8 mouse cellular contexts compared by ENCODE assay signal in genomic region chr10:5921771-5922170, GRCm38 (mm10). TPM values are rescaled to one million over a fixed set of nuclear protein-coding genes. Genes with fewer than 3 reads are reported as not detected.
A peak's percentile ranks its signal among the peaks of the same experiment; 100 is the strongest.
DNase-seq lines count a peak whose midpoint lies in the region; ATAC-seq and TF ChIP-seq lines count a peak whose summit lies in the region.

No protein-coding gene starts in this region.

- no peaks in the 10 kb centered on the region for H3K9me3 ChIP-seq in kidney, embryonic 14.5 days (ENCODE audit: control insufficient read depth, low read length)
- no peaks in the 10 kb centered on the region for H3K9me3 ChIP-seq in forebrain, embryonic 14.5 days (replicated peaks; ENCODE audit: control insufficient read depth, low read length)
- H3K9me3 ChIP-seq in liver, embryonic 13.5 days (replicated peaks), result no peaks in the 10 kb centered on the region
- H3K9me3 ChIP-seq in stomach, postnatal 0 days (ENCODE audit: control insufficient read depth, low read length), result no peaks in the 10 kb centered on the region

- 0% methylated on average over 31 of the region's 31 CpGs for WGBS in kidney, embryonic 14.5 days
- 1% methylated on average over 27 of the region's 31 CpGs for WGBS in forebrain, embryonic 14.5 days
- WGBS in liver, embryonic 13.5 days (ENCODE audit: insufficient replicate concordance), result 3% methylated on average over 31 of the region's 31 CpGs
- 1% methylated on average over 31 of the region's 31 CpGs for WGBS in stomach, postnatal 0 days

- no peak for DNase-seq in kidney, adult 11 months
- no peak for DNase-seq in forebrain, embryonic 14.5 days (ENCODE audit: low spot score)
- no peak for DNase-seq in liver, embryonic 13.5 days
- peak; percentile 19 for DNase-seq in stomach, postnatal 0 days (ENCODE audit: low spot score)
- no peak for DNase-seq in thymus, postnatal 25 days

- no peak for TF ChIP-seq EP300 in stomach, postnatal 0 days (optimal IDR thresholded peaks at IDR 0.05)

- peak; percentile 43; the same call in 1 of the 2 replicates for ATAC-seq in kidney, embryonic 14.5 days (ENCODE audit: low FRiP score, low TSS enrichment)
- ATAC-seq in forebrain, embryonic 14.5 days, result peak; percentile 58
- no peak for ATAC-seq in liver, embryonic 13.5 days (ENCODE audit: low read depth)
- ATAC-seq in stomach, postnatal 0 days (ENCODE audit: low FRiP score, low TSS enrichment), result peak; percentile 49; the same call in 1 of the 2 replicates
- ATAC-seq in granulocyte monocyte progenitor cell, adult 5-6 weeks (replicated peaks; ENCODE audit: poor library complexity, severe bottlenecking), result no peak

- no peak overlapping the region for H3K27ac ChIP-seq in kidney, embryonic 14.5 days (ENCODE audit: low read depth, low read length)
- H3K27ac ChIP-seq in brown adipose tissue, adult 24 weeks (replicated peaks; ENCODE audit: low read depth, low read length), result no peak overlapping the region
- H3K27ac ChIP-seq in forebrain, embryonic 14.5 days (ENCODE audit: low read depth, low read length), result peak overlapping the region; percentile 9; the same call in 1 of the 2 replicates
- H3K27ac ChIP-seq in liver, embryonic 13.5 days, result no peak overlapping the region
- H3K27ac ChIP-seq in stomach, postnatal 0 days (replicated peaks), result no peak overlapping the region

- H3K4me1 ChIP-seq in kidney, embryonic 14.5 days (ENCODE audit: control insufficient read depth, insufficient read depth, low read length), result no peaks in the 10 kb centered on the region
- no peaks in the 10 kb centered on the region for H3K4me1 ChIP-seq in brown adipose tissue, adult 24 weeks (ENCODE audit: control insufficient read depth, insufficient read depth, insufficient read length, low read length)
- no peaks in the 10 kb centered on the region for H3K4me1 ChIP-seq in forebrain, embryonic 14.5 days (ENCODE audit: control insufficient read depth, insufficient read depth, low read length)
- H3K4me1 ChIP-seq in liver, embryonic 13.5 days (replicated peaks), result peaks cover 3% of the 10 kb centered on the region; the same call in 1 of the 2 replicates
- no peaks in the 10 kb centered on the region for H3K4me1 ChIP-seq in stomach, postnatal 0 days (replicated peaks; ENCODE audit: control insufficient read depth, insufficient read depth)

- peak overlapping the region; percentile 100 for H3K4me2 ChIP-seq in kidney, embryonic 14.5 days (replicated peaks; ENCODE audit: low read depth, low read length)
- peak overlapping the region; percentile 89 for H3K4me2 ChIP-seq in forebrain, embryonic 14.5 days (ENCODE audit: low read length)
- H3K4me2 ChIP-seq in liver, embryonic 13.5 days, result peak overlapping the region; percentile 63
- H3K4me2 ChIP-seq in stomach, postnatal 0 days (replicated peaks; ENCODE audit: low read depth), result peak overlapping the region; percentile 95

- H3K36me3 ChIP-seq in kidney, embryonic 14.5 days (ENCODE audit: control insufficient read depth, insufficient read depth, low read length), result no peaks in the 10 kb centered on the region
- H3K36me3 ChIP-seq in forebrain, embryonic 14.5 days (ENCODE audit: control insufficient read depth, insufficient read depth, low read length), result no peaks in the 10 kb centered on the region
- H3K36me3 ChIP-seq in liver, embryonic 13.5 days, result no peaks in the 10 kb centered on the region
- H3K36me3 ChIP-seq in stomach, postnatal 0 days (ENCODE audit: control insufficient read depth, insufficient read depth, low read length), result no peaks in the 10 kb centered on the region

- peak overlapping the region; percentile 51; the same call in 1 of the 2 replicates for H3K9ac ChIP-seq in kidney, embryonic 14.5 days (ENCODE audit: low read depth, low read length)
- H3K9ac ChIP-seq in forebrain, embryonic 14.5 days (ENCODE audit: low read length), result peak overlapping the region; percentile 80
- H3K9ac ChIP-seq in liver, embryonic 13.5 days, result no peak overlapping the region
- peak overlapping the region; percentile 55 for H3K9ac ChIP-seq in stomach, postnatal 0 days (ENCODE audit: low read length)

- no peak for TF ChIP-seq CTCF in stomach, postnatal 0 days (IDR thresholded peaks at IDR 0.05; ENCODE audit: low read depth)

- peak overlapping the region; percentile 67 for H3K4me3 ChIP-seq in kidney, embryonic 14.5 days (ENCODE audit: low read length)
- peak overlapping the region; percentile 32 for H3K4me3 ChIP-seq in brown adipose tissue, adult 24 weeks (ENCODE audit: insufficient read depth, low read depth, low read length)
- H3K4me3 ChIP-seq in forebrain, embryonic 14.5 days (ENCODE audit: low read depth, low read length), result peak overlapping the region; percentile 72
- H3K4me3 ChIP-seq in liver, embryonic 13.5 days (replicated peaks), result peak overlapping the region; percentile 44
- peak overlapping the region; percentile 54 for H3K4me3 ChIP-seq in stomach, postnatal 0 days (ENCODE audit: low read depth, low read length)

- peaks cover 7% of the 10 kb centered on the region; the same call in 1 of the 2 replicates for H3K27me3 ChIP-seq in kidney, embryonic 14.5 days (ENCODE audit: control insufficient read depth, insufficient read depth, low read length)
- H3K27me3 ChIP-seq in forebrain, embryonic 14.5 days (replicated peaks; ENCODE audit: control insufficient read depth, insufficient read depth, low read length), result no peaks in the 10 kb centered on the region
- peaks cover 41% of the 10 kb centered on the region for H3K27me3 ChIP-seq in liver, embryonic 13.5 days
- no peaks in the 10 kb centered on the region for H3K27me3 ChIP-seq in stomach, postnatal 0 days (ENCODE audit: control insufficient read depth, insufficient read depth, low read length)

RNA-seq across cellular contexts. Expression of gene Rgs17, which starts 0.4 kb away (rescaled TPM):
- polyA plus RNA-seq in kidney, embryonic 14.5 days (2014; fragmentation: Nextera tagmentation; extraction: Ambion mirVana), result 0.64 and 1.9 TPM in 2 replicates
- not detected in 2 replicates for polyA plus RNA-seq in brown adipose tissue, adult 24 weeks (2012; ENCODE audit: insufficient read depth, insufficient read length, missing spikeins)
- polyA plus RNA-seq in forebrain, embryonic 14.5 days (2014; fragmentation: Nextera tagmentation; extraction: Ambion mirVana), result 7.6 and 11.7 TPM in 2 replicates
- 0.07 and 0.13 TPM in 2 replicates for polyA plus RNA-seq in liver, embryonic 13.5 days (2015; fragmentation: Nextera tagmentation; extraction: Ambion mirVana)
- 2.3 and 2.6 TPM in 2 replicates for polyA plus RNA-seq in stomach, postnatal 0 days (2015; fragmentation: Nextera tagmentation; extraction: Ambion mirVana)
- not detected in 2 replicates for total RNA-seq in granulocyte monocyte progenitor cell, adult 5-6 weeks (2014; fragmentation: Nextera tagmentation)
- total RNA-seq in granulocyte monocyte progenitor cell, adult 5-6 weeks (2017), result not detected in 2 replicates

Comparison
In these comparisons a context has a peak if more than half of its experiments do, and no peak if none do; other contexts are left out.
1. ATAC-seq: peak in kidney, embryonic 14.5 days (single experiment), forebrain, embryonic 14.5 days (single experiment) and stomach, postnatal 0 days (single experiment); none in liver, embryonic 13.5 days (single experiment) and granulocyte monocyte progenitor cell, adult 5-6 weeks (single experiment).
2. Peak in every context shown above with its lines, with median percentiles within 50 percentile points of each other: H3K4me2 ChIP-seq and H3K4me3 ChIP-seq.